Mouse (Mus musculus): ENCODE measurements around the gene Rxrg. TPM values are rescaled to one million over a fixed set of nuclear protein-coding genes. Genes with fewer than 3 reads are reported as not detected.

The Rxrg gene
- polyA plus RNA-seq, 1 experiment from 2014 or later = 2.5 TPM

- Histone ChIP-seq H3K4me1 (ENCODE audit: control insufficient read depth, insufficient read depth, low read length) (no peaks in the 10 kb centered on the region), H3K36me3 (ENCODE audit: control insufficient read depth, insufficient read depth, low read length) (no peaks in the 10 kb centered on the region), H3K9ac (replicated peaks; ENCODE audit: low read depth, low read length) (no peak overlapping the region), H3K4me2 (replicated peaks; ENCODE audit: low read depth, low read length) (no peak overlapping the region), H3K27me3 (ENCODE audit: control insufficient read depth, insufficient read depth, low read length) (no peaks in the 10 kb centered on the region), H3K4me3 (ENCODE audit: low read depth, low read length) (no peak overlapping the region), H3K9me3 (ENCODE audit: control insufficient read depth, low read depth, low read length) (no peaks in the 10 kb centered on the region), H3K27ac (ENCODE audit: low read length) (no peak overlapping the region)
- ATAC-seq (ENCODE audit: insufficient number of reproducible peaks, insufficient read depth, low FRiP score, low read depth) = no peak
- WGBS = 87% methylated on average over 16 of the region's 16 CpGs
Measured at GRCm38 (mm10) chr1:167588747-167589558, 9.2 kb upstream of the Rxrg start.

- Histone ChIP-seq H3K27ac (ENCODE audit: low read length) (no peak overlapping the region), H3K36me3 (ENCODE audit: control insufficient read depth, insufficient read depth, low read length) (no peaks in the 10 kb centered on the region), H3K4me2 (replicated peaks; ENCODE audit: low read depth, low read length) (no peak overlapping the region), H3K27me3 (ENCODE audit: control insufficient read depth, insufficient read depth, low read length) (no peaks in the 10 kb centered on the region), H3K9ac (replicated peaks; ENCODE audit: low read depth, low read length) (no peak overlapping the region), H3K4me3 (ENCODE audit: low read depth, low read length) (no peak overlapping the region), H3K9me3 (ENCODE audit: control insufficient read depth, low read depth, low read length) (no peaks in the 10 kb centered on the region), H3K4me1 (ENCODE audit: control insufficient read depth, insufficient read depth, low read length) (no peaks in the 10 kb centered on the region)
- ATAC-seq (ENCODE audit: insufficient number of reproducible peaks, insufficient read depth, low FRiP score, low read depth) = no peak
- 25% methylated on average over 8 of the region's 8 CpGs for WGBS
Measured at GRCm38 (mm10) chr1:167592175-167592574, 6.0 kb upstream of the Rxrg start.

GRCm38 (mm10) chr1:167599211-167599735, 1.1 kb downstream of the Rxrg start:
- Histone ChIP-seq H3K4me2 (replicated peaks; ENCODE audit: low read depth, low read length) (peak overlapping the region; percentile 61), H3K27ac (ENCODE audit: low read length) (no peak overlapping the region), H3K9me3 (ENCODE audit: control insufficient read depth, low read depth, low read length) (no peaks in the 10 kb centered on the region), H3K9ac (replicated peaks; ENCODE audit: low read depth, low read length) (no peak overlapping the region), H3K4me1 (ENCODE audit: control insufficient read depth, insufficient read depth, low read length) (0 out of 2 replicates have a peak, but pooled peaks cover 3% of the 10 kb centered on the region), H3K27me3 (ENCODE audit: control insufficient read depth, insufficient read depth, low read length) (peaks cover 5% of the 10 kb centered on the region; the same call in 1 of the 2 replicates), H3K4me3 (ENCODE audit: low read depth, low read length) (no peak overlapping the region), H3K36me3 (ENCODE audit: control insufficient read depth, insufficient read depth, low read length) (no peaks in the 10 kb centered on the region)
- 17% methylated on average over 7 of the region's 7 CpGs for WGBS
- no peak for ATAC-seq (ENCODE audit: insufficient number of reproducible peaks, insufficient read depth, low FRiP score, low read depth)

- no peak for ATAC-seq (ENCODE audit: insufficient number of reproducible peaks, insufficient read depth, low FRiP score, low read depth)
- H3K9me3 ChIP-seq (ENCODE audit: control insufficient read depth, low read depth, low read length) = no peaks in the 10 kb centered on the region
- no peaks in the 10 kb centered on the region for H3K27me3 ChIP-seq (ENCODE audit: control insufficient read depth, insufficient read depth, low read length)
- 43% methylated on average over 9 of the region's 9 CpGs for WGBS
- H3K27ac ChIP-seq (ENCODE audit: low read length) = no peak overlapping the region
- no peak overlapping the region for H3K4me3 ChIP-seq (ENCODE audit: low read depth, low read length)
- no peaks in the 10 kb centered on the region for H3K4me1 ChIP-seq (ENCODE audit: control insufficient read depth, insufficient read depth, low read length)
- H3K4me2 ChIP-seq (replicated peaks; ENCODE audit: low read depth, low read length) = no peak overlapping the region
- H3K36me3 ChIP-seq (ENCODE audit: control insufficient read depth, insufficient read depth, low read length) = no peaks in the 10 kb centered on the region
- H3K9ac ChIP-seq (replicated peaks; ENCODE audit: low read depth, low read length) = no peak overlapping the region
Measured at GRCm38 (mm10) chr1:167608201-167608741, 10.1 kb downstream of the Rxrg start.

GRCm38 (mm10) chr1:167617131-167617530, 18.9 kb downstream of the Rxrg start:
- H3K4me2 ChIP-seq (replicated peaks; ENCODE audit: low read depth, low read length) = no peak overlapping the region
- ATAC-seq (ENCODE audit: insufficient number of reproducible peaks, insufficient read depth, low FRiP score, low read depth) = no peak
- no peaks in the 10 kb centered on the region for H3K36me3 ChIP-seq (ENCODE audit: control insufficient read depth, insufficient read depth, low read length)
- H3K27me3 ChIP-seq (ENCODE audit: control insufficient read depth, insufficient read depth, low read length) = no peaks in the 10 kb centered on the region
- no peak overlapping the region for H3K4me3 ChIP-seq (ENCODE audit: low read depth, low read length)
- H3K9me3 ChIP-seq (ENCODE audit: control insufficient read depth, low read depth, low read length) = no peaks in the 10 kb centered on the region
- no peaks in the 10 kb centered on the region for H3K4me1 ChIP-seq (ENCODE audit: control insufficient read depth, insufficient read depth, low read length)
- no peak overlapping the region for H3K9ac ChIP-seq (replicated peaks; ENCODE audit: low read depth, low read length)
- no peak overlapping the region for H3K27ac ChIP-seq (ENCODE audit: low read length)
- WGBS = 71% methylated on average over 14 of the region's 14 CpGs

- Histone ChIP-seq H3K27me3 (ENCODE audit: control insufficient read depth, insufficient read depth, low read length) (no peaks in the 10 kb centered on the region), H3K27ac (ENCODE audit: low read length) (no peak overlapping the region), H3K36me3 (ENCODE audit: control insufficient read depth, insufficient read depth, low read length) (no peaks in the 10 kb centered on the region), H3K4me1 (ENCODE audit: control insufficient read depth, insufficient read depth, low read length) (no peaks in the 10 kb centered on the region), H3K9me3 (ENCODE audit: control insufficient read depth, low read depth, low read length) (no peaks in the 10 kb centered on the region), H3K9ac (replicated peaks; ENCODE audit: low read depth, low read length) (no peak overlapping the region), H3K4me3 (ENCODE audit: low read depth, low read length) (no peak overlapping the region), H3K4me2 (replicated peaks; ENCODE audit: low read depth, low read length) (no peak overlapping the region)
- ATAC-seq (ENCODE audit: insufficient number of reproducible peaks, insufficient read depth, low FRiP score, low read depth) = no peak
- 76% methylated on average over 18 of the region's 18 CpGs for WGBS
Measured at GRCm38 (mm10) chr1:167617995-167618489, 19.9 kb downstream of the Rxrg start.

- H3K36me3 ChIP-seq (ENCODE audit: control insufficient read depth, insufficient read depth, low read length) = no peaks in the 10 kb centered on the region
- H3K4me2 ChIP-seq (replicated peaks; ENCODE audit: low read depth, low read length) = no peak overlapping the region
- no peak overlapping the region for H3K9ac ChIP-seq (replicated peaks; ENCODE audit: low read depth, low read length)
- no peaks in the 10 kb centered on the region for H3K27me3 ChIP-seq (ENCODE audit: control insufficient read depth, insufficient read depth, low read length)
- H3K4me1 ChIP-seq (ENCODE audit: control insufficient read depth, insufficient read depth, low read length) = no peaks in the 10 kb centered on the region
- 64% methylated on average over 15 of the region's 15 CpGs for WGBS
- H3K27ac ChIP-seq (ENCODE audit: low read length) = no peak overlapping the region
- H3K9me3 ChIP-seq (ENCODE audit: control insufficient read depth, low read depth, low read length) = no peaks in the 10 kb centered on the region
- no peak for ATAC-seq (ENCODE audit: insufficient number of reproducible peaks, insufficient read depth, low FRiP score, low read depth)
- no peak overlapping the region for H3K4me3 ChIP-seq (ENCODE audit: low read depth, low read length)
Measured at GRCm38 (mm10) chr1:167620206-167620795, 22.1 kb downstream of the Rxrg start.

GRCm38 (mm10) chr1:167625098-167625497, 26.9 kb downstream of the Rxrg start:
- no peak for ATAC-seq (ENCODE audit: insufficient number of reproducible peaks, insufficient read depth, low FRiP score, low read depth)
- Histone ChIP-seq H3K27ac (ENCODE audit: low read length) (no peak overlapping the region), H3K4me3 (ENCODE audit: low read depth, low read length) (no peak overlapping the region), H3K4me2 (replicated peaks; ENCODE audit: low read depth, low read length) (no peak overlapping the region), H3K9me3 (ENCODE audit: control insufficient read depth, low read depth, low read length) (no peaks in the 10 kb centered on the region), H3K9ac (replicated peaks; ENCODE audit: low read depth, low read length) (no peak overlapping the region), H3K27me3 (ENCODE audit: control insufficient read depth, insufficient read depth, low read length) (no peaks in the 10 kb centered on the region), H3K4me1 (ENCODE audit: control insufficient read depth, insufficient read depth, low read length) (no peaks in the 10 kb centered on the region), H3K36me3 (ENCODE audit: control insufficient read depth, insufficient read depth, low read length) (no peaks in the 10 kb centered on the region)
- WGBS = 57% methylated on average over 3 of the region's 3 CpGs
